Mouse (Mus musculus): ENCODE results near the gene Serp2. TPM values are rescaled to one million over a fixed set of nuclear protein-coding genes. Genes with fewer than 3 reads are reported as not detected.
"Not testable (repeated sequence)": the region's sequence is repeated elsewhere in the genome, so short reads cannot be mapped to it uniquely, and the experiment has no call there.

Gene Serp2
- polyA plus RNA-seq, 1 experiment = not detected

GRCm38 (mm10) chr14:76577840-76578239 is 21.2 kb upstream of the Serp2 start:
- Histone ChIP-seq H3K4me1 (ENCODE audit: control insufficient read depth, insufficient read depth, low read length) (no peaks in the 10 kb centered on the region), H3K27ac (ENCODE audit: insufficient read depth, low read depth, low read length) (no peak overlapping the region), H3K4me3 (ENCODE audit: insufficient read depth, low read length) (no peak overlapping the region)
- TF ChIP-seq CTCF (IDR thresholded peaks at IDR 0.05; ENCODE audit: low read depth, low read length) (no peak), POLR2A (IDR thresholded peaks at IDR 0.05; ENCODE audit: borderline replicate concordance, low read depth, low read length) (no peak)

DNA sequence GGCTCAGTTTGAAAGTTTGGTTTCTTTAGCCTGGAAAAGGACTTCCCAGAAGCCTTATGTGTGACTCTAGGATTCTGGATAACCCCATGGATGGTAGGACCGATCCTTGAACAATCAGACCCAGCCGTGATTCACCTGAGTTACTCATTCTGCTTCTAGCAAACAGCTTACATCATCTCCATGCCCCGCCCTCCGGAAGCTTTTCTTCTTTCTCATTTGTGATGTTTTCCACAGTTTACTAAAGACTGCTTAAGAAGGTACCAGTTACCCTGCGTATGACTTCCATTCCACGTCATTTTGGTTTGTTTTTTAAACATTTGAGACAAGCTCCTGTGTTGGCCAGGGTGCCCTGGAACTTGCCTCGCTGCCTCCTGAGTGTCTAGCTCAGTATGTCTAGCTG is 13.6 kb upstream of the Serp2 start:
- Histone ChIP-seq H3K27ac (ENCODE audit: insufficient read depth, low read depth, low read length) (no peak overlapping the region), H3K4me3 (ENCODE audit: insufficient read depth, low read length) (no peak overlapping the region), H3K4me1 (ENCODE audit: control insufficient read depth, insufficient read depth, low read length) (no peaks in the 10 kb centered on the region)
- no peak for TF ChIP-seq CTCF (IDR thresholded peaks at IDR 0.05; ENCODE audit: low read depth, low read length)
- TF ChIP-seq POLR2A (IDR thresholded peaks at IDR 0.05; ENCODE audit: borderline replicate concordance, low read depth, low read length) = no peak

DNA sequence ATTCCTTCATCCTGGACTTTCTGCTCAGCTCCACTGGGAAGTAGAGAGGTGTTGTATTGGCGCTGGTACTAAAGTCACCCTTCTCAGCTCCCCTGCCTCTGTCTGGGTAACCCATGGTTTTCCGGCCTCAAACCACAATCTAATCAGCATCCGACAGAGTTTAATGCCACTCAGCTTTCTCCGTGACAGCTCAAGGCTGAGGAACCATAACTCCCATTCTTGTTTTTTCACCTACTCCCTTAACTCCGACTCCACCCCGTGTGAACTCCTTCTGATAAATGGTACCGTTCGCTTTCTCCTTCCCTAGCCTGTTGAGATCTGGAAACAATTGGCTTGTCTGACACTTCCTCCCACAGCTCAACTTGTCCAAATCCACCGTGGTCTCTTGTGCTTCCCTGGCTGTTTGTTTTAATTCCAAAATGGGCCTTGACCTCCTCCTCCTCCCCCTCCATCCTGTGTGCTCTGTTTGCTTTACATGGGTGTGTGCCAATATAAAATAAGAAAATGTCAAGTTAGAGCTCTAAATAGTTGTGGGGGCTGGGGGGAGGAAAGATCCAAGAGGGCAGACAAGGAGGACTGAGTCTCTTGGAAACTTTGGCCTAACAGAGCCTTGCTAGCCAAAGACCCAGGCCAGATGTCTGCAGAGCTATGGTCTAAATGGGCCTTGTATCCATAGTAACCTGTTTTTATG is 12.7 kb upstream of the Serp2 start:
- no peak overlapping the region for H3K4me3 ChIP-seq (ENCODE audit: insufficient read depth, low read length)

DNA sequence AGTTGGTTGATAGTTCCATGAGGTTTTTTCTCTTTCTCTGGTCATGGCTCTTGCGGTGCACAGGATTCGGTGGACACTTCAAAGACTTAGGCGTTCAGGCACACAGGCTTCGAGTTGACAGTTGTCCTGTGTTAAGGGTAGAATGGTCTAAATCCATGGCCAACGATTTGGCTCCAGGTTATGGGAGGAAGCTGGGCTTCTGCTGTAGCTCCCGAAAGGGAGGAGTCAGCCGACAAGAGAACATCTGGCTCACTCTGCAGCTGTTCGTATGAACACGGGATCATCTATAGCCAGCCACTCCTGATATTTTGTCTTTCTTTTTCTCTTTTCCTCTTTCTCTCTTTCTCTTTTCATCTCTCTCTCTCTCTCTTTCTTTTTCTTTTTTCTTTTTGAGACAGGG is 11.9 kb upstream of the Serp2 start:
- no peaks in the 10 kb centered on the region for H3K4me1 ChIP-seq (ENCODE audit: control insufficient read depth, insufficient read depth, low read length)
- H3K27ac ChIP-seq (ENCODE audit: insufficient read depth, low read depth, low read length) = no peak overlapping the region
- no peak for TF ChIP-seq CTCF (IDR thresholded peaks at IDR 0.05; ENCODE audit: low read depth, low read length)
- TF ChIP-seq POLR2A (IDR thresholded peaks at IDR 0.05; ENCODE audit: borderline replicate concordance, low read depth, low read length) = no peak
- H3K4me3 ChIP-seq (ENCODE audit: insufficient read depth, low read length) = no peak overlapping the region

More for the DNA sequence above, 12.7 kb upstream of the Serp2 start:
- no peak overlapping the region for H3K27ac ChIP-seq (ENCODE audit: insufficient read depth, low read depth, low read length)
- H3K4me1 ChIP-seq (ENCODE audit: control insufficient read depth, insufficient read depth, low read length) = no peaks in the 10 kb centered on the region
- TF ChIP-seq POLR2A (IDR thresholded peaks at IDR 0.05; ENCODE audit: borderline replicate concordance, low read depth, low read length) (no peak), CTCF (IDR thresholded peaks at IDR 0.05; ENCODE audit: low read depth, low read length) (no peak)

DNA sequence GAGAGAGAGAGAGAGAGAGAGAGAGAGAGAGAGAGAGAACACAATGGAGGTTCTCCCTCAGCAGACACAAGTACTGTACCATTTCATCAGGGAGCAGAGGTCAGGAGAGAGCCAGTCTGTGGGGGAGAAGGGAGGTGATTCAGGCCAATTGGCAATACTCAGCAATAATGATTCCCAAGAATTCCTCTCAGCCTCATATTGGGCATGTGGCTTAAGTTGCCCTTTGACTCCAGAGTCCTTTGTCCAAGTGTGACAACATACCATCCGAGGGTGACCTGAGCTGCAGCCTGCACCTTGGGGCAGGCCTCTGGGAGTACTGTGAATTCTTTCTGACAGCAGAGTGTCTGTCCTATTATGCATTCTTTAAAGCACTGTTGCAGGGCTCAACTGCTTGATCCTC is 10.6 kb upstream of the Serp2 start:
- TF ChIP-seq POLR2A (IDR thresholded peaks at IDR 0.05; ENCODE audit: borderline replicate concordance, low read depth, low read length) (no peak), CTCF (IDR thresholded peaks at IDR 0.05; ENCODE audit: low read depth, low read length) (no peak)
- Histone ChIP-seq H3K4me3 (ENCODE audit: insufficient read depth, low read length) (no peak overlapping the region), H3K4me1 (ENCODE audit: control insufficient read depth, insufficient read depth, low read length) (no peaks in the 10 kb centered on the region), H3K27ac (ENCODE audit: insufficient read depth, low read depth, low read length) (no peak overlapping the region)

DNA sequence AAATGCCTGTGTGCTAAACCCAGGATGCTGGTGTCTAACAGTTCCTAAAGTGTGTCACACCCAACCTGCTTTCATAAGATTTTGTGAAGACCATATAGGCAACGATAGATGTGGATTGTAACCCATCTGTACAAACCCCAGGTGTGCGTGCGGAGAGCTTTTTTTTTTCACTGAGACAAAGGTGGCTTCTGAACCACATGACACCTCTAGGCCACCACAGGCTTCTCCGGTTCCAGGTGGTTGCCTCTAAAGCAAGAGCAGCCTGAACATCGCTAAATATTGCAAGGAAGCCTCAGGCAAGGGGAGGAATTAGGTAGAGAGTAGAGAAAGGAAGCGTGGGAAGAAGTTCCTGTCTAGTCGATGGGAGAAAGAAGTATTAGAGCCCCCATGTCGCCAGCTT is 10.0 kb upstream of the Serp2 start:
- Histone ChIP-seq H3K4me1 (ENCODE audit: control insufficient read depth, insufficient read depth, low read length) (no peaks in the 10 kb centered on the region), H3K4me3 (ENCODE audit: insufficient read depth, low read length) (no peak overlapping the region), H3K27ac (ENCODE audit: insufficient read depth, low read depth, low read length) (no peak overlapping the region)
- TF ChIP-seq CTCF (IDR thresholded peaks at IDR 0.05; ENCODE audit: low read depth, low read length) = no peak
- no peak for TF ChIP-seq POLR2A (IDR thresholded peaks at IDR 0.05; ENCODE audit: borderline replicate concordance, low read depth, low read length)

- Histone ChIP-seq H3K27ac (ENCODE audit: insufficient read depth, low read depth, low read length) (no peak overlapping the region), H3K4me3 (ENCODE audit: insufficient read depth, low read length) (no peak overlapping the region), H3K4me1 (ENCODE audit: control insufficient read depth, insufficient read depth, low read length) (no peaks in the 10 kb centered on the region)
- TF ChIP-seq POLR2A (IDR thresholded peaks at IDR 0.05; ENCODE audit: borderline replicate concordance, low read depth, low read length) = no peak
- TF ChIP-seq CTCF (IDR thresholded peaks at IDR 0.05; ENCODE audit: low read depth, low read length) = no peak
These were observed 9.5 kb upstream of the Serp2 start for GRCm38 (mm10) chr14:76566193-76566592.

- no peak overlapping the region for H3K4me3 ChIP-seq (ENCODE audit: insufficient read depth, low read length)
- TF ChIP-seq CTCF (IDR thresholded peaks at IDR 0.05; ENCODE audit: low read depth, low read length) = no peak
- TF ChIP-seq POLR2A (IDR thresholded peaks at IDR 0.05; ENCODE audit: borderline replicate concordance, low read depth, low read length) = no peak
- H3K4me1 ChIP-seq (ENCODE audit: control insufficient read depth, insufficient read depth, low read length) = peaks cover 2% of the 10 kb centered on the region; the same call in 1 of the 2 replicates
- H3K27ac ChIP-seq (ENCODE audit: insufficient read depth, low read depth, low read length) = no peak overlapping the region
These were observed 2.5 kb upstream of the Serp2 start for GRCm38 (mm10) chr14:76559208-76559607.

DNA sequence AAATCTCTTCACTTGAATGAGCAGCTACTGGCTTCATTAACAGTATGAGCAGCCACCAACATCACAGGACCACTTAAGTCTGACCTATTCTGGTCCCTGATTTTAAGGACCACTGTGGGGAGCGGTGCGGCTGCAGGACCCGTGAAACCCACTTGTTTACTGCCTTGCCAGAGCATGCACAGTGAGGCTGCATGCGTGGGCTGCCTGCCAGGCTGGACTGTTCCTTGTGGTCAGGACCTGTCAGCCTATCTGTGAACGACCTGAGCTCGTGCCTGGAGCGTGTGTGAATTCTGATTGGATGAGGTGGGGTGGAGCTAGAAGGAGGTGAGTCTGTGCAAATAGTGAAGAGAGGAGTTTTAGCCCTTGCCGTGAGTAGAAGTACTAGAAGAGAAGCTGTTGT is 1.5 kb upstream of the Serp2 start:
- not testable (repeated sequence) for H3K4me1 ChIP-seq (ENCODE audit: control insufficient read depth, insufficient read depth, low read length); H3K4me3 ChIP-seq (ENCODE audit: insufficient read depth, low read length); H3K27ac ChIP-seq (ENCODE audit: insufficient read depth, low read depth, low read length)

DNA sequence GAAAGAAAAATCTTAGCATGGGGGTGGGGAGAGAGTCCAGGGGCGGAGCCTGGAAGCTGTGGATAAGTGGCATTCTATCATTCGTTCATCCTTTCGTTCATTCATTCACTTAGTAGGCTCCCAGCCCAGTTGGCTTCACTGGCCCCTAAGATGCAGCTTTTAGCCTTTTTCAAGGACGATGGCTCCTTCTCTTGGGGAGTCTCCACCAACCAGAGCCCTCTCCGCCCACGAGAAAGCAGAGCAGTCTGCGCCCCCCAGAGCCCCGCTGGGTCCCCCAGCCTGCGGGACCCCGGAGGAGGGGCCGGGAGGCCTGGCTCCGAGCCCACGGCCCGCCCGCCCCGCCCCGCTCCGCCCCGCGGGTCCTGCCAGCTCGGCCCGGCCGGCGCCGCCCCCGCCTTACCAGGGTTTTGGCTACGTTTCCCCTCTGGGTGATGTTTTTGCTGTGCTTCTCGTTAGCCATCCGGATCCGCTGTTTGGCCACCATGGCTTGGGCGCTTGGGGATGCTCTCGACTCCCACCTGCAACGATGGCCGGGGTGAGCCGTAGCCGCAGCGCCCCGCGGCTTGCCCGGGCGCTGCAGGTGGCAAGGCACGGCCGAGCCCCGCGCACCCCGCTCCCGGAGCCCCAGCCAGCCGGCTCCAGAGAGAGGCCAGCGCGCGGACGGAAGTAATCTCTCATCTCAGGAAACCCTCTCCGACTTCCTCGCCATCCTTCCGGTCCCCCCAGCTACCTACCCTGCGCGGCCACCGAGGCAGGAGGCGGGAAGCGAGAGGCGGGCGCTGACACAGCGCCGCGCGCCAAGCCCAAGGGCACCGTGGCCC is 448 bp downstream of the Serp2 start:
- TF ChIP-seq POLR2A (IDR thresholded peaks at IDR 0.05; ENCODE audit: borderline replicate concordance, low read depth, low read length) (no peak), CTCF (IDR thresholded peaks at IDR 0.05; ENCODE audit: low read depth, low read length) (no peak)
- no peak overlapping the region for H3K27ac ChIP-seq (ENCODE audit: insufficient read depth, low read depth, low read length)
- no peak overlapping the region; the same call in 1 of the 2 replicates for H3K4me3 ChIP-seq (ENCODE audit: insufficient read depth, low read length)
- peaks cover 2% of the 10 kb centered on the region; the same call in 1 of the 2 replicates for H3K4me1 ChIP-seq (ENCODE audit: control insufficient read depth, insufficient read depth, low read length)
